Comparison of ENCODE assay signal across 12 mouse cellular contexts in the genomic region with DNA sequence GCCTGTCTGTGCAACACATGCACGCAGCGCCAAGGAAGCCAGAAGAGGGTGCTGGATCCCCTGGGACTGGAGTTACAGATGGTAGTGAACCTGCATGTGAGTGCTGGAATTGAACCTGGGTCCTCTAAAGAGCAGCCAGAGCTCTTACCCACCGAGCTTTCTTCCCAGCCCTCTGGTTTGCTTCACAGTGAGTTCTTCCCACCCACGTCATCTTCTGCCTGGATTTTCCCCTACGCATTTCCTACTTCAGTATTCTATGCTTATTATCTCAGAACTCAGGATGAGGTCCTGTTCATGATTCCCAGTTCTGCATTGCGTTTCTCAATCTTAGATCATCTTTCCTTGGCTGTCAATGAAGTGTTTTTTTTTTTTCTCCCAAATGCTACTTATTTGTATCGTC.
"Had no signal": no experiment of that assay in that cellular context is flagged by ENCODE, and none has a peak within 500 bp of the region (broad histone marks: within the 10 kb centered on the region; RNA-seq: fewer than 3 reads in every experiment).

No protein-coding gene starts in this region.

- DNase-seq: gastrocnemius, postnatal 14 days; gastrocnemius, postnatal 36 days; heart, adult 11 months; heart, adult 2 months; heart, postnatal 14 days; heart, postnatal 36 days; kidney, adult 11 months; kidney, adult 8-10 months; kidney, postnatal 10 days; kidney, postnatal 36 days; liver; liver, embryonic 13.5 days had no signal
